ENCODE assay signal across 22 mouse cellular contexts in genomic region chr15:79073752-79074151, GRCm38 (mm10). TPM values are rescaled to one million over a fixed set of nuclear protein-coding genes. Genes with fewer than 3 reads are reported as not detected.
DNase-seq lines count a peak whose midpoint lies in the region; ATAC-seq lines count a peak whose summit lies in the region.
"Had no signal": no experiment of that assay in that cellular context is flagged by ENCODE, and none has a peak within 500 bp of the region (broad histone marks: within the 10 kb centered on the region; RNA-seq: fewer than 3 reads in every experiment).

No protein-coding gene starts in this region.

- no peaks in the 10 kb centered on the region for H3K9me3 ChIP-seq in hindbrain, embryonic 14.5 days (ENCODE audit: control insufficient read depth, low read length)
- H3K9me3 ChIP-seq in hindbrain, embryonic 13.5 days = no peaks in the 10 kb centered on the region
- H3K9me3 ChIP-seq in neural tube, embryonic 13.5 days = no peaks in the 10 kb centered on the region
- no peaks in the 10 kb centered on the region for H3K9me3 ChIP-seq in neural tube, embryonic 15.5 days (replicated peaks)
- H3K9me3 ChIP-seq: embryonic facial prominence, embryonic 12.5 days; heart, embryonic 12.5 days had no signal

- intact Hi-C loops in heart, postnatal 36 days (cut with DNase I) = loop anchor here (5.0 kb wide), 1 partner anchor 156 kb away; no protein-coding TSS in a partner anchor

- peaks cover 24% of the 10 kb centered on the region for H3K36me3 ChIP-seq in hindbrain, embryonic 14.5 days (replicated peaks; ENCODE audit: control insufficient read depth, insufficient read depth)
- H3K36me3 ChIP-seq in hindbrain, embryonic 13.5 days = peaks cover 24% of the 10 kb centered on the region
- H3K36me3 ChIP-seq in neural tube, embryonic 13.5 days = peaks cover 23% of the 10 kb centered on the region
- H3K36me3 ChIP-seq in neural tube, embryonic 15.5 days = peaks cover 20% of the 10 kb centered on the region

- ATAC-seq in hindbrain, embryonic 14.5 days (ENCODE audit: low FRiP score) = peak; percentile 37; the same call in 1 of the 2 replicates
- ATAC-seq in hindbrain, embryonic 13.5 days (ENCODE audit: low FRiP score) = no peak
- no peak for ATAC-seq in neural tube, embryonic 13.5 days (ENCODE audit: low read depth)
- no peak for ATAC-seq in neural tube, embryonic 15.5 days (ENCODE audit: low FRiP score)
- ATAC-seq: forebrain, postnatal 0 days; hindbrain, postnatal 0 days had no signal

- no peak overlapping the region for H3K4me2 ChIP-seq in hindbrain, embryonic 14.5 days (replicated peaks)
- no peak overlapping the region for H3K4me2 ChIP-seq in hindbrain, embryonic 13.5 days
- H3K4me2 ChIP-seq in neural tube, embryonic 13.5 days = no peak overlapping the region
- H3K4me2 ChIP-seq in neural tube, embryonic 15.5 days = no peak overlapping the region

- H3K27ac ChIP-seq in hindbrain, embryonic 14.5 days = no peak overlapping the region
- H3K27ac ChIP-seq in hindbrain, embryonic 13.5 days = no peak overlapping the region
- no peak overlapping the region for H3K27ac ChIP-seq in neural tube, embryonic 13.5 days (replicated peaks)
- H3K27ac ChIP-seq in neural tube, embryonic 15.5 days (replicated peaks) = no peak overlapping the region
- H3K27ac ChIP-seq: embryonic facial prominence, embryonic 12.5 days; hindbrain, postnatal 0 days had no signal

- H3K9ac ChIP-seq in hindbrain, embryonic 14.5 days = no peak overlapping the region
- H3K9ac ChIP-seq in hindbrain, embryonic 13.5 days = no peak overlapping the region
- 0 out of 2 replicates have a peak overlapping the region, but pooled peaks have one; percentile 93 for H3K9ac ChIP-seq in neural tube, embryonic 13.5 days
- no peak overlapping the region for H3K9ac ChIP-seq in neural tube, embryonic 15.5 days (replicated peaks)
- H3K9ac ChIP-seq: embryonic facial prominence, embryonic 12.5 days; forebrain, postnatal 0 days; heart, embryonic 12.5 days had no signal

- no peak overlapping the region for H3K4me3 ChIP-seq in hindbrain, embryonic 14.5 days (replicated peaks; ENCODE audit: low read length)
- H3K4me3 ChIP-seq in hindbrain, embryonic 13.5 days = no peak overlapping the region
- no peak overlapping the region for H3K4me3 ChIP-seq in neural tube, embryonic 13.5 days
- H3K4me3 ChIP-seq in neural tube, embryonic 15.5 days (replicated peaks) = no peak overlapping the region

- no peak for DNase-seq in hindbrain, embryonic 14.5 days (ENCODE audit: low spot score)
- peak; percentile 51 for DNase-seq in ES-CJ7 (ENCODE audit: low read depth, low spot score)
- no peak for DNase-seq in ovary, postnatal 14 days (ENCODE audit: low spot score)
- DNase-seq in heart, postnatal 36 days = no peak
- DNase-seq: adrenal gland, postnatal 14 days; cerebellum, adult 11-12 months; cerebellum, adult 9-10 months; cerebellum, postnatal 25 days; forebrain, postnatal 0 days; gastrocnemius, postnatal 14 days had no signal

- no peaks in the 10 kb centered on the region for H3K27me3 ChIP-seq in hindbrain, embryonic 14.5 days (ENCODE audit: control insufficient read depth, insufficient read depth, low read length)
- H3K27me3 ChIP-seq in hindbrain, embryonic 13.5 days = no peaks in the 10 kb centered on the region
- no peaks in the 10 kb centered on the region for H3K27me3 ChIP-seq in neural tube, embryonic 13.5 days
- H3K27me3 ChIP-seq in neural tube, embryonic 15.5 days (replicated peaks) = no peaks in the 10 kb centered on the region
- H3K27me3 ChIP-seq: embryonic facial prominence, embryonic 12.5 days; heart, embryonic 12.5 days had no signal

- peaks cover 15% of the 10 kb centered on the region for H3K4me1 ChIP-seq in hindbrain, embryonic 14.5 days (replicated peaks; ENCODE audit: control insufficient read depth, insufficient read depth, low read length)
- peaks cover 28% of the 10 kb centered on the region for H3K4me1 ChIP-seq in hindbrain, embryonic 13.5 days (replicated peaks)
- peaks cover 25% of the 10 kb centered on the region for H3K4me1 ChIP-seq in neural tube, embryonic 13.5 days (replicated peaks)
- peaks cover 22% of the 10 kb centered on the region for H3K4me1 ChIP-seq in neural tube, embryonic 15.5 days

RNA-seq across cellular contexts. Expression of gene Eif3l, which starts 1.2 kb away (rescaled TPM):
- 170 and 177 TPM in 2 replicates for polyA plus RNA-seq in hindbrain, embryonic 14.5 days (2014; fragmentation: Nextera tagmentation; extraction: Ambion mirVana)
- polyA plus RNA-seq in hindbrain, embryonic 13.5 days (2015; fragmentation: Nextera tagmentation; extraction: Ambion mirVana) = 179 and 185 TPM in 2 replicates
- polyA plus RNA-seq in neural tube, embryonic 13.5 days (2015; fragmentation: Nextera tagmentation; extraction: Ambion mirVana) = 185 and 196 TPM in 2 replicates
- polyA plus RNA-seq in neural tube, embryonic 15.5 days (2015; fragmentation: Nextera tagmentation; extraction: Ambion mirVana) = 164 and 193 TPM in 2 replicates
- total RNA-seq in heart, postnatal 36 days (2021) = 10 to 100 TPM; 71.6 to 72.7 TPM

RNA-seq across cellular contexts. Expression of gene Ankrd54, which starts 11.1 kb away (rescaled TPM):
- 42.2 and 53.1 TPM in 2 replicates for polyA plus RNA-seq in hindbrain, embryonic 14.5 days (2014; fragmentation: Nextera tagmentation; extraction: Ambion mirVana)
- 50.4 and 51.5 TPM in 2 replicates for polyA plus RNA-seq in hindbrain, embryonic 13.5 days (2015; fragmentation: Nextera tagmentation; extraction: Ambion mirVana)
- polyA plus RNA-seq in neural tube, embryonic 13.5 days (2015; fragmentation: Nextera tagmentation; extraction: Ambion mirVana) = 46.5 and 52.9 TPM in 2 replicates
- polyA plus RNA-seq in neural tube, embryonic 15.5 days (2015; fragmentation: Nextera tagmentation; extraction: Ambion mirVana) = 52.4 and 52.8 TPM in 2 replicates
- 1 to 10 TPM; 7.7 to 8.1 TPM for total RNA-seq in heart, postnatal 36 days (2021)

RNA-seq across cellular contexts. Expression of gene Galr3, which starts 32.1 kb away (rescaled TPM):
- polyA plus RNA-seq in hindbrain, embryonic 14.5 days (2014; fragmentation: Nextera tagmentation; extraction: Ambion mirVana) = not detected in 2 replicates
- polyA plus RNA-seq in hindbrain, embryonic 13.5 days (2015; fragmentation: Nextera tagmentation; extraction: Ambion mirVana) = 0.17 TPM in 1 of 2 replicates, not detected in the other
- not detected in 2 replicates for polyA plus RNA-seq in neural tube, embryonic 13.5 days (2015; fragmentation: Nextera tagmentation; extraction: Ambion mirVana)
- 0.14 and 0.17 TPM in 2 replicates for polyA plus RNA-seq in neural tube, embryonic 15.5 days (2015; fragmentation: Nextera tagmentation; extraction: Ambion mirVana)
- not detected for total RNA-seq in heart, postnatal 36 days (2021)
- total RNA-seq: gastrocnemius, adult 18-20 months; heart, adult 8-10 months; heart, postnatal 25 days had no signal
- polyA plus RNA-seq: embryonic facial prominence, embryonic 12.5 days; forebrain, embryonic 11.5 days; heart, embryonic 12.5 days; heart, embryonic 16.5 days; hindbrain, embryonic 11.5 days had no signal

RNA-seq across cellular contexts. Expression of gene Micall1, which starts 34.9 kb away (rescaled TPM):
- 12.9 and 14.3 TPM in 2 replicates for polyA plus RNA-seq in hindbrain, embryonic 14.5 days (2014; fragmentation: Nextera tagmentation; extraction: Ambion mirVana)
- 8.7 and 10.3 TPM in 2 replicates for polyA plus RNA-seq in hindbrain, embryonic 13.5 days (2015; fragmentation: Nextera tagmentation; extraction: Ambion mirVana)
- polyA plus RNA-seq in neural tube, embryonic 13.5 days (2015; fragmentation: Nextera tagmentation; extraction: Ambion mirVana) = 10.4 and 11.2 TPM in 2 replicates
- 11.6 and 12.2 TPM in 2 replicates for polyA plus RNA-seq in neural tube, embryonic 15.5 days (2015; fragmentation: Nextera tagmentation; extraction: Ambion mirVana)
- 10 to 100 TPM; 39.0 to 50.1 TPM for total RNA-seq in heart, postnatal 36 days (2021)

RNA-seq across cellular contexts. Expression of gene H1f0, which starts 45.5 kb away (rescaled TPM):
- polyA plus RNA-seq in hindbrain, embryonic 14.5 days (2014; fragmentation: Nextera tagmentation; extraction: Ambion mirVana) = 74.8 and 75.7 TPM in 2 replicates
- 259 and 266 TPM in 2 replicates for polyA plus RNA-seq in hindbrain, embryonic 13.5 days (2015; fragmentation: Nextera tagmentation; extraction: Ambion mirVana)
- 275 and 287 TPM in 2 replicates for polyA plus RNA-seq in neural tube, embryonic 13.5 days (2015; fragmentation: Nextera tagmentation; extraction: Ambion mirVana)
- polyA plus RNA-seq in neural tube, embryonic 15.5 days (2015; fragmentation: Nextera tagmentation; extraction: Ambion mirVana) = 169 and 222 TPM in 2 replicates
- 100 to 1,000 TPM in 1 of 2 experiments, 10 to 100 TPM in 1; 79.2 to 117 TPM for total RNA-seq in heart, postnatal 36 days (2021)
